Mouse (Mus musculus): ENCODE data around the gene Tapbp. TPM values are rescaled to one million over a fixed set of nuclear protein-coding genes. Genes with fewer than 3 reads are reported as not detected.
"Not testable (repeated sequence)": the region's sequence is repeated elsewhere in the genome, so short reads cannot be mapped to it uniquely, and the experiment has no call there.

Tapbp gene
- polyA plus RNA-seq (2012; rRNA removed): 151 and 367 TPM in 2 replicates

DNA sequence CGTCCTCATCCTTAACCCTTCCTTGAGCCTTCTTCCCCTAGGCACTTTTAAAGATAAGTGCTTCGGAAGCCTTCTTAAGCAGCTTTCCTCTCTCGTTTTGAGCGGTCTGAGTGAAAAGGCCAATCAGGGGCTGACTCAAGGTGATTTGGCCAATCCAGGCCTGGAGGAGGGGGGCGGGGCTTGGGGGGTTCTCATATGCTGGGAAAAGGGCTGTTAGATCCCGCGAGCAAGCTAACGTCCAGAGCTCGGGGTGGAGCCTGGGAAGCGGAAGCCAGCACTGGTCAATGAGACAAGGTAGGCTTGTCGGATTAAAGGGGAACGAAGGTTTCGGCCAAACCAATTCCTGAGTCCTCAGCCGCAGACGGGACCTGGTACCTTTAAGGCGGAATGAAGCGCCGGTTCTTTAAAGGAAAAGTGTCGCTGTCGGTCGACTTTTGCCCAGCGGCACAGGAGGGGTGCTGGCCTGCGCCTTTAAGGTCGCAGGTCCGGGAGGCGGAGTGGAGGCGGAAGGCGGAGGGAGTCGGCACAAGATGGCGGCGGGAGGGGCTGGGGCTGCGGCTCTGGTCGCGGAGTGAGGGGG is at the start of gene Tapbp, which contains the start of gene Zbtb22:
TSS of gene Tapbp (plus strand) at position 229 of the 580 bp plus-strand sequence.
TSS of gene Zbtb22 (plus strand) at position 234 of the 580 bp plus-strand sequence.
- under 1% methylated on average over 34 of the region's 34 CpGs for WGBS
- H3K4me3 ChIP-seq (ENCODE audit: low read depth, low read length): peak within 1 kb of the TSS; percentile 60
- H3K36me3 ChIP-seq (ENCODE audit: control insufficient read depth, insufficient read depth, low read length): peaks cover 40% of the 10 kb centered on the region
- H3K27me3 ChIP-seq (ENCODE audit: control insufficient read depth, insufficient read depth, low read length): no peaks in the 10 kb centered on the region
- TF ChIP-seq POLR2A (IDR thresholded peaks at IDR 0.05; ENCODE audit: low read depth, low read length) (no peak; the same call in 1 of the 2 replicates), CTCF (IDR thresholded peaks at IDR 0.05; ENCODE audit: extremely low read depth, insufficient read length, insufficient replicate concordance, low read depth, low read length) (no peak)
- peaks cover 20% of the 10 kb centered on the region for H3K4me1 ChIP-seq (ENCODE audit: control insufficient read depth, insufficient read depth, insufficient read length, low read length)
- peak within 1 kb of the TSS; percentile 3; the same call in 1 of the 2 replicates for H3K27ac ChIP-seq (ENCODE audit: insufficient read depth, low read depth, low read length)

DNA sequence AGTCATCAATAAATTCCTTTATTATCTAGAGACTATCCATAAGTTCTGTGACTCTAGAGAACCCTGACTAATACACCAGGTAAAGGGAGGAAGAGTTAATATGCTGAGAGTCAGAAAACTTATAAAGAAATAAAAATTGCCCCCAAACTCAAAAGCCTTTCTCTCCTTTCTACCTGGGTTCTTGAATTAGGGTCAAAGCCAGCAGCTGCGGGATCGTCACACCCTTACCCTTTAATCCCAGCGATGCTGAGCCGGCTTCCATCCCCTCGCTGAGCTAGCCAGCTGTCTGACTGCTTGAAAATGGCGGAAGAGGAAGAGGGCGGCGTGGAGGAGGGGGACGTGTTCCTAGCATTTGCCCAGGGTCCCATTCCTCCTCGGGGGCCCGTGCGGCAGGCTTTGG is 42.2 kb upstream of the Tapbp start, which contains the start of gene Gm7029:
TSS of gene Gm7029 (plus strand) at position 301 of the 400 bp plus-strand sequence.
- H3K27me3 ChIP-seq (ENCODE audit: control insufficient read depth, insufficient read depth, low read length); H3K36me3 ChIP-seq (ENCODE audit: control insufficient read depth, insufficient read depth, low read length); H3K4me1 ChIP-seq (ENCODE audit: control insufficient read depth, insufficient read depth, insufficient read length, low read length); H3K27ac ChIP-seq (ENCODE audit: insufficient read depth, low read depth, low read length); H3K4me3 ChIP-seq (ENCODE audit: low read depth, low read length): not testable (repeated sequence)
- 89% methylated on average over 6 of the region's 12 CpGs for WGBS

DNA sequence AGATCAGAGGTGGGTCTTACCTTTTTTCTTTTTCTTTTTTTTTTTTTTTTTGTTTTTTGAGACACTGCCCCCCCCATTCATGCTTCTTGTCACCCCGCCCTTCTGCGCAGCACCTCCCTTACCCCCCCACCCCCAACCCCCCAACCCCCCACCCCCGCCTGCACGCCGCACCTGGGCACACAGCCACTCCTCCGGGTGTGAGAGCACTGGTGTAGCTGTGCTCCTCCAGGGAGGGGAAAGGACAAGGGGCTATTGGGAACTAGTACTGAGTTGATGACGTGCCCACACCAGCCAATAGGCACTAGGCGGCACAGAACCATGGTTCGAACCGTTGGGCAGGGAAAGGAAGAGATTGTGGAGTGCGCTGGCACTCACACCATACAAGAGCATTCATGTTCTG is 41.3 kb upstream of the Tapbp start:
- 91% methylated on average over 11 of the region's 11 CpGs for WGBS
- H3K4me1 ChIP-seq (ENCODE audit: control insufficient read depth, insufficient read depth, insufficient read length, low read length): no peaks in the 10 kb centered on the region
- H3K27ac ChIP-seq (ENCODE audit: insufficient read depth, low read depth, low read length): no peak overlapping the region
- TF ChIP-seq CTCF (IDR thresholded peaks at IDR 0.05; ENCODE audit: extremely low read depth, insufficient read length, insufficient replicate concordance, low read depth, low read length) (no peak), POLR2A (IDR thresholded peaks at IDR 0.05; ENCODE audit: low read depth, low read length) (no peak)
- no peaks in the 10 kb centered on the region for H3K27me3 ChIP-seq (ENCODE audit: control insufficient read depth, insufficient read depth, low read length)
- no peak overlapping the region for H3K4me3 ChIP-seq (ENCODE audit: low read depth, low read length)
- H3K36me3 ChIP-seq (ENCODE audit: control insufficient read depth, insufficient read depth, low read length): peaks cover 2% of the 10 kb centered on the region; the same call in 1 of the 2 replicates

DNA sequence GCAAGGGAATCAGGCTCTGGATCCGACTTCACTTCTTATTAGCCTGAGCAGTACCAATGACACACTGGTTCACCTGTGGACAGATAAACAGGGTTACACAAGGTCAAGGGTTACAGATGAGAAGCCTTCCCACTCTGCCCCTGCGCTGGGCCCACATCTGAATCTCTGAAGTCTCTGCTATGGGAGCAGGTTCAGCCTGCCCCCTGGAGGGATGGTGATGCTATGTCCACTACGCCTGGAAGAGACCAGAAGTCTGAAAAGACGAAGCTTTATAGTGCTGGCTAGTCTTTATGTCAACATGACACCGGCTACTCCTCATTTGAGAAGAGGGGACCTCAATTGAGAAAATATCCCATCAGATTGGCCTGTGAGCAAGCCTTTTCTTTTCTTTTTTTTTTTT is 39.9 kb upstream of the Tapbp start:
- not testable (repeated sequence) for H3K4me1 ChIP-seq (ENCODE audit: control insufficient read depth, insufficient read depth, insufficient read length, low read length); H3K4me3 ChIP-seq (ENCODE audit: low read depth, low read length); H3K36me3 ChIP-seq (ENCODE audit: control insufficient read depth, insufficient read depth, low read length); H3K27me3 ChIP-seq (ENCODE audit: control insufficient read depth, insufficient read depth, low read length); H3K27ac ChIP-seq (ENCODE audit: insufficient read depth, low read depth, low read length)
- 79% methylated on average over 5 of the region's 5 CpGs for WGBS

- H3K36me3 ChIP-seq (ENCODE audit: control insufficient read depth, insufficient read depth, low read length); H3K27me3 ChIP-seq (ENCODE audit: control insufficient read depth, insufficient read depth, low read length); H3K4me3 ChIP-seq (ENCODE audit: low read depth, low read length); H3K4me1 ChIP-seq (ENCODE audit: control insufficient read depth, insufficient read depth, insufficient read length, low read length); H3K27ac ChIP-seq (ENCODE audit: insufficient read depth, low read depth, low read length): not testable (repeated sequence)
- WGBS: 94% methylated on average over 10 of the region's 11 CpGs
Measured at GRCm38 (mm10) chr17:33884320-33884719, 31.4 kb upstream of the Tapbp start.

GRCm38 (mm10) chr17:33887802-33888201 is 27.9 kb upstream of the Tapbp start:
- WGBS: 15% methylated on average over 2 of the region's 2 CpGs

DNA sequence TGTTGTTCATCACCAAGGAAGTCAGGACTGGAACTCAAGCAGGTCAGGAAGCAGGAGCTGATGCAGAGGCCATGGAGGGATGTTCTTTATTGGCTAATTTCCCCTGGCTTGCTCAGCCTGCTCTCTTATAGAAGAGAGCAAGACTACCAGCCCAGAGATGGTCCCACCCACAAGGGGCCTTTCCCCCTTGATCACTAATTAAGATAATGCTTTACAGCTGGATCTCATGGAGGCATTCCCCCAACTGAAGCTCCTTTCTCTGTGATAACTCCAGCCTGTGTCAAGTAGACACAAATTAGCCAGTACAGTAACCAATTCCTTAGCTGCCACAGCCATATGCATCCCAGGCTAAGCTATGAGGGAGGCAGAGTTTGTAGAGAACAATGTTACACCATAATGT is 27.5 kb upstream of the Tapbp start:
- not testable (repeated sequence) for H3K4me1 ChIP-seq (ENCODE audit: control insufficient read depth, insufficient read depth, insufficient read length, low read length); H3K27ac ChIP-seq (ENCODE audit: insufficient read depth, low read depth, low read length); H3K27me3 ChIP-seq (ENCODE audit: control insufficient read depth, insufficient read depth, low read length); H3K36me3 ChIP-seq (ENCODE audit: control insufficient read depth, insufficient read depth, low read length); H3K4me3 ChIP-seq (ENCODE audit: low read depth, low read length)

More at GRCm38 (mm10) chr17:33887802-33888201, 27.9 kb upstream of the Tapbp start:
- not testable (repeated sequence) for H3K27me3 ChIP-seq (ENCODE audit: control insufficient read depth, insufficient read depth, low read length); H3K36me3 ChIP-seq (ENCODE audit: control insufficient read depth, insufficient read depth, low read length); H3K4me1 ChIP-seq (ENCODE audit: control insufficient read depth, insufficient read depth, insufficient read length, low read length); H3K4me3 ChIP-seq (ENCODE audit: low read depth, low read length); H3K27ac ChIP-seq (ENCODE audit: insufficient read depth, low read depth, low read length)

DNA sequence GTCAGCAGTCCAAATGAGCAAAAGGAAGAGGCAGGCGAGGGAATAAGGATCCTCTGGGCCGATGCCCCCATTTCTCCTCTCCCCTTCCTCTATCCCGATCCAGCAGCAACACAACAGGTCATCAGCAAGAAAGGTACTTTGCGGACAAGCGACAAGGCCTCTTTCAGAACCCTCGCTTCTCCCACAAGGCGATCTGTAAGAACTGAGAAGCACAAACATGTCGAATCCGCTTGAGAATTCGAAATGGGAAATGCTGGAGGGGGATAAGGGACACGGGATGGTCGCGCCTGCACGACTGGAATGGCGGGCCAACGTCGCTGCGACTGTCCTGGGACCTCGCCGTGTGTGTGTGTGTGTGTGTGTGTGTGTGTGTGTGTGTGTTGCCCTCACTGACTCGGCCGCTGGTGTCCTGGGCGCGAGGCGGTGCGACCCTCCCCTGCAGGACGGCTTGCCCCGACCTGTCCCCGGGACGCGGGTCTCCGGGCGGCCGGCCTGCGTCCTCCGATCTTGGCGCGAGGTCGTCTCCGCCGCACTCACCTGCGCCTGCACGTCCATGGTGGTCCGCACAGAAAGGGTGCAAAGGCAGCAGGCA is 25.7 kb upstream of the Tapbp start:
- peak overlapping the region; percentile 67 for H3K4me3 ChIP-seq (ENCODE audit: low read depth, low read length)
- not testable (repeated sequence) for H3K4me1 ChIP-seq (ENCODE audit: control insufficient read depth, insufficient read depth, insufficient read length, low read length); H3K36me3 ChIP-seq (ENCODE audit: control insufficient read depth, insufficient read depth, low read length); H3K27ac ChIP-seq (ENCODE audit: insufficient read depth, low read depth, low read length); H3K27me3 ChIP-seq (ENCODE audit: control insufficient read depth, insufficient read depth, low read length)
- WGBS: under 1% methylated on average over 44 of the region's 44 CpGs
